Mouse (Mus musculus) neural tube, embryonic 14.5 days (tissue): ENCODE results near the gene Hist1h2bn. TPM values are rescaled to one million over a fixed set of nuclear protein-coding genes. Genes with fewer than 3 reads are reported as not detected.
A peak's percentile ranks its signal among the peaks of the same experiment; 100 is the strongest.
"Not testable (repeated sequence)": the region's sequence is repeated elsewhere in the genome, so short reads cannot be mapped to it uniquely, and the experiment has no call there.

Experiments
- ATAC-seq: fragments of 200-750 bp; cut with Nextera tagmentation; 2 replicates; pipeline ENCODE4 v1.8.0; 2017; ENCODE audit warnings: low read depth, mild to moderate bottlenecking, moderate TSS enrichment, moderate library complexity
- H3K27ac ChIP-seq: fragments of 300-500 bp; sonication (generic); 2 replicates; pipeline ENCODE4 v1.5.1; 2014; ENCODE audit warnings: low read depth, mild to moderate bottlenecking, control low read depth, low read length, moderate library complexity, mixed read lengths
- H3K27me3 ChIP-seq: fragments of 300-500 bp; sonication (generic); 2 replicates; pipeline ENCODE4 v1.6.1; 2014; ENCODE audit warnings: low read length; ENCODE audit not compliant: control insufficient read depth, insufficient read depth
- H3K36me3 ChIP-seq: fragments of 300-500 bp; sonication (generic); 2 replicates; pipeline ENCODE4 v1.6.1; 2014; ENCODE audit warnings: low read length, mixed read lengths; ENCODE audit not compliant: control insufficient read depth, insufficient read depth
- H3K4me1 ChIP-seq: fragments of 300-500 bp; sonication (generic); 2 replicates; pipeline ENCODE4 v1.6.1; 2014; ENCODE audit warnings: low read length; ENCODE audit not compliant: control insufficient read depth, insufficient read depth
- H3K4me2 ChIP-seq: fragments of 300-500 bp; sonication (generic); 2 replicates; pipeline ENCODE4 v1.6.1; 2014; ENCODE audit warnings: mild to moderate bottlenecking, low read depth, low read length, control low read depth
- H3K4me3 ChIP-seq: fragments of 300-500 bp; sonication (generic); 2 replicates; pipeline ENCODE4 v1.5.1; 2014; ENCODE audit warnings: low read depth, low read length, control low read depth, mixed read lengths
- H3K9ac ChIP-seq: fragments of 300-500 bp; sonication (generic); replicated peaks from 2 replicates; pipeline ENCODE4 v1.6.1; 2014; ENCODE audit warnings: low read depth, mild to moderate bottlenecking, control low read depth, low read length, mixed read lengths
- H3K9me3 ChIP-seq: fragments of 300-500 bp; sonication (generic); 2 replicates; pipeline ENCODE4 v1.6.1; 2016; ENCODE audit warnings: low read length; ENCODE audit not compliant: control insufficient read depth
- WGBS: fragments of 180-500 bp; shearing (Covaris S2); extraction: QIAGEN DNeasy Blood & Tissue Kit; methylation state at CpG from one replicate; pipeline ENCODE4 v1.1.7; 2014; 5-methylcytosine and 5-hydroxymethylcytosine counted together
- polyA plus RNA-seq: library from polyadenylated mRNA; unstranded; fragments of >200 nt; fragmentation: Nextera tagmentation; extraction: Ambion mirVana; gene quantifications from 2 replicates; pipeline ENCODE4 v1.2.1, GENCODE M21; 2014

Hist1h2bn gene
- polyA plus RNA-seq, 1 experiment from 2014 or later = 1.0 TPM

- peak overlapping the region; percentile 17 for H3K9ac ChIP-seq
- peak overlapping the region; percentile 92 for H3K27ac ChIP-seq
- not testable (repeated sequence) for H3K9me3 ChIP-seq, H3K36me3 ChIP-seq, H3K27me3 ChIP-seq
- 0% methylated on average over 9 of the region's 38 CpGs for WGBS
- peaks cover 20% of the 10 kb centered on the region for H3K4me1 ChIP-seq
- ATAC-seq = peak; percentile 10
- peak overlapping the region; percentile 37 for H3K4me3 ChIP-seq
- H3K4me2 ChIP-seq = peak overlapping the region; percentile 76
Observed at GRCm38 (mm10) chr13:21716540-21717391, 37.2 kb upstream of the Hist1h2bn start.

GRCm38 (mm10) chr13:21717397-21718357, 36.2 kb upstream of the Hist1h2bn start, which contains the start of gene Hist1h3h:
Gene Hist1h3h, plus strand, starts transcription at chr13:21717659.
- ATAC-seq = peak; percentile 42
- Histone ChIP-seq H3K4me3 (peak within 1 kb of the TSS; percentile 37), H3K4me1 (peaks cover 23% of the 10 kb centered on the region), H3K9ac (peak within 1 kb of the TSS; percentile 41), H3K27ac (peak within 1 kb of the TSS; percentile 92), H3K4me2 (peak within 1 kb of the TSS; percentile 76)
- H3K27me3 ChIP-seq, H3K36me3 ChIP-seq, H3K9me3 ChIP-seq: not testable (repeated sequence)
- under 1% methylated on average over 21 of the region's 56 CpGs for WGBS

GRCm38 (mm10) chr13:21718381-21719080, 35.4 kb upstream of the Hist1h2bn start:
- peak overlapping the region; percentile 41 for H3K9ac ChIP-seq
- H3K9me3 ChIP-seq = no peaks in the 10 kb centered on the region
- peak overlapping the region; percentile 16; the same call in 1 of the 2 replicates for H3K27ac ChIP-seq
- no peaks in the 10 kb centered on the region for H3K27me3 ChIP-seq
- peak overlapping the region; percentile 30 for H3K4me3 ChIP-seq
- no peaks in the 10 kb centered on the region for H3K36me3 ChIP-seq
- 64% methylated on average over 4 of the region's 4 CpGs for WGBS
- no peak for ATAC-seq
- peak overlapping the region; percentile 76 for H3K4me2 ChIP-seq
- peaks cover 24% of the 10 kb centered on the region for H3K4me1 ChIP-seq

GRCm38 (mm10) chr13:21721107-21721756, 32.7 kb upstream of the Hist1h2bn start:
- WGBS = under 1% methylated on average over 19 of the region's 44 CpGs
- peak; percentile 7 for ATAC-seq
- H3K9ac ChIP-seq = not testable (repeated sequence)

GRCm38 (mm10) chr13:21721757-21722372, 32.1 kb upstream of the Hist1h2bn start, which contains the start of gene Hist1h2bm:
Gene Hist1h2bm, plus strand, starts transcription at chr13:21722044.
- Histone ChIP-seq H3K4me2 (peak within 1 kb of the TSS; percentile 54), H3K4me3 (peak within 1 kb of the TSS; percentile 37), H3K9ac (peak within 1 kb of the TSS; percentile 41; the same call in 1 of the 2 replicates), H3K4me1 (peaks cover 17% of the 10 kb centered on the region), H3K27ac (peak within 1 kb of the TSS; percentile 73)
- not testable (repeated sequence) for H3K27me3 ChIP-seq, H3K36me3 ChIP-seq, H3K9me3 ChIP-seq
- under 1% methylated on average over 22 of the region's 37 CpGs for WGBS
- peak; percentile 97 for ATAC-seq

More at GRCm38 (mm10) chr13:21721107-21721756, 32.7 kb upstream of the Hist1h2bn start:
- H3K27me3 ChIP-seq, H3K36me3 ChIP-seq, H3K9me3 ChIP-seq: not testable (repeated sequence)
- H3K4me3 ChIP-seq = peak overlapping the region; percentile 37
- H3K27ac ChIP-seq = peak overlapping the region; percentile 55
- H3K4me2 ChIP-seq = peak overlapping the region; percentile 54
- H3K4me1 ChIP-seq = peaks cover 17% of the 10 kb centered on the region

GRCm38 (mm10) chr13:21722373-21722925, 31.5 kb upstream of the Hist1h2bn start:
- ATAC-seq = peak; percentile 29
- no peaks in the 10 kb centered on the region for H3K9me3 ChIP-seq
- H3K27ac ChIP-seq = peak overlapping the region; percentile 73; the same call in 1 of the 2 replicates
- H3K4me3 ChIP-seq = peak overlapping the region; percentile 37
- peaks cover 17% of the 10 kb centered on the region for H3K4me1 ChIP-seq
- H3K36me3 ChIP-seq = no peaks in the 10 kb centered on the region
- H3K27me3 ChIP-seq = no peaks in the 10 kb centered on the region
- H3K9ac ChIP-seq = peak overlapping the region; percentile 41; the same call in 1 of the 2 replicates
- whole genome bisulfite sequencing = 2% methylated on average over 9 of the region's 11 CpGs
- H3K4me2 ChIP-seq = peak overlapping the region; percentile 54

- H3K4me3 ChIP-seq = no peak overlapping the region
- peak overlapping the region; percentile 54; the same call in 1 of the 2 replicates for H3K4me2 ChIP-seq
- no peaks in the 10 kb centered on the region for H3K27me3 ChIP-seq
- no peak for ATAC-seq
- 27% methylated on average over 5 of the region's 5 CpGs for WGBS
- no peaks in the 10 kb centered on the region for H3K9me3 ChIP-seq
- peaks cover 14% of the 10 kb centered on the region for H3K4me1 ChIP-seq
- H3K9ac ChIP-seq = no peak overlapping the region
- H3K36me3 ChIP-seq = no peaks in the 10 kb centered on the region
- no peak overlapping the region for H3K27ac ChIP-seq
Observed at GRCm38 (mm10) chr13:21722993-21723836, 30.7 kb upstream of the Hist1h2bn start.
